Mouse (Mus musculus): ENCODE measurements around the gene Gm49361.

- no peak for TF ChIP-seq POLR2A (IDR thresholded peaks at IDR 0.05; ENCODE audit: extremely low read depth, insufficient read depth, low read length)
- no peak for TF ChIP-seq CTCF (IDR thresholded peaks at IDR 0.05; ENCODE audit: low read depth, low read length)
Measured at GRCm38 (mm10) chr14:57791171-57791570, 45.3 kb upstream of the Gm49361 start.
